Mouse (Mus musculus): ENCODE measurements around the gene Ppfia4. TPM values are rescaled to one million over a fixed set of nuclear protein-coding genes. Genes with fewer than 3 reads are reported as not detected.

Gene Ppfia4
- polyA plus RNA-seq, 2 experiments from 2014 or later, result 0.20 TPM; not detected in 1

GRCm38 (mm10) chr1:134336958-134337710 is 4.4 kb upstream of the Ppfia4 start:
- no peak for ATAC-seq

DNA sequence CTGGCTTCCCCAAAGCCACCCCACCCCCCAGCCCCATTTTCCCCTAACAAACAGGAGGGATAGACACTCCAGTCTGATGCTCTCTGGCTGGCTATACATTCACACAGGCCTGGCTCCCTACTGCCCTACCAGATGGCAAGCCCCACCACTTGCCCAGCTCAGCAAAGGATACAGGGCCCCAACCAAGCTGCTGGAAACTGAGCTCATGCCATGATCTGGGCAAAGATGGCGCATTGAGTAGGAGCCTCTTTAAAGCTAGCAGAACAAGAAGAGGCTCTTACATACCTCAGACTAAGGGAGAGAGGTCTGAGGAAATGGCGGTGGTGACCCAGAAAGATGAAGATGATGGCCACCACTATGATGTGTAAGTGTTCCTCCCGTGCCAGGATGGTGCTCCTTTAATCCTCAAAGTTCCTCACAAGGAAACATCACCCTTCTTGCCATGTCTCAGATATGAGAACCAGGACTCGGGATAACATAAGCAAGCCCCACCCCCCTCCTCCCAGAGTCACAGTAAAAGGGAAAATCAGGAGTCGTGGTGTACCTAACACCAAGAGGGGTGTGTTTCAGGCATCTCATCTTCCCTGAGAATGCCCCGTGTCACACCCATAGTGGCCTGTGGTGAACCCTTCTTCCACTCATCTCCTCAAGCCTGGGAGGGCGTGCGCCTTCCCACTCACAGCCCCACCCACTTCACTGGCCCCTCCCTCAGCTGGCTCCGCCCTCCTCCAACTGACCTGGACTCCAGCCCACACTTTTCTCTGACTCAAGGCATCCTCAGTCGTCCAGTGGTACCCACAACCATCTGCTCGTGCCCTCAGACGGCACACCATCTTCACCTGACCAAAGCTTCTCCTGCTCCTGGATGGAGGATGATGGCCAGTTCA is 3.4 kb upstream of the Ppfia4 start:
- ATAC-seq, result no peak

DNA sequence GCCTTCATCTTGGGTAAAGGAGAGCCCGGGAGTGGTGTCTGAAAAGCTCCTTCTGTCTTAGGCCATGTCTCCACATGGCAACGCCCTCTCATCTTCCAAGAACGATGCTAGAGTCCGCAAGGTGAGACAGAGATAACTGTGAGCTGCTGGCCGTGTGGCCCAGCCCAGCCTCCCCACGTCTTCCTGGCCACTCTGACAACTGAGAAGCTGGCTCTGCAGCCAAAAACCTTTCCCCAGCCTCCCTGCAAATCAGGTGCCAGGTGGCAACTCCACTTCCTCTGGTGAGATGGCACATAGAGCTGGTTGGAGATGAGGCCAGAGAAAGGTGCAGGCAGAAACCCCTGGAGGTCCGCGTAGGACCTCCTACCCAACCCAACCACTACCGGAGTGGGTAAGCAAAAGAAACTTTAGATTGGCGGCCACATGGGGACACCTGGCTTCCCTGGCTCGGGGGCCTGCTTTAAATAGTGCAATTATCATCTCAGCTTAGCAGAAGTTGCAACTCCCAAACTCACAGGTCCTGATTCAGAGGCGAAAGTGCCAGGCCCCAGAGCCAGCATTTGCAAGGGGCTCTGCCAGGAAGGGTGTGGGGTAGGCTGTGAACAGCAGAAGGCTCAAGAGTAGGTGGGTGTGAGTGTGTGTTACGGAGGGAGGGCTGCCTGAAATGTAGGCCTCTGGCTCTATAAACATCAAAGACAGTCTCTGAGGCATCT is 2.6 kb upstream of the Ppfia4 start:
- no peak for ATAC-seq

DNA sequence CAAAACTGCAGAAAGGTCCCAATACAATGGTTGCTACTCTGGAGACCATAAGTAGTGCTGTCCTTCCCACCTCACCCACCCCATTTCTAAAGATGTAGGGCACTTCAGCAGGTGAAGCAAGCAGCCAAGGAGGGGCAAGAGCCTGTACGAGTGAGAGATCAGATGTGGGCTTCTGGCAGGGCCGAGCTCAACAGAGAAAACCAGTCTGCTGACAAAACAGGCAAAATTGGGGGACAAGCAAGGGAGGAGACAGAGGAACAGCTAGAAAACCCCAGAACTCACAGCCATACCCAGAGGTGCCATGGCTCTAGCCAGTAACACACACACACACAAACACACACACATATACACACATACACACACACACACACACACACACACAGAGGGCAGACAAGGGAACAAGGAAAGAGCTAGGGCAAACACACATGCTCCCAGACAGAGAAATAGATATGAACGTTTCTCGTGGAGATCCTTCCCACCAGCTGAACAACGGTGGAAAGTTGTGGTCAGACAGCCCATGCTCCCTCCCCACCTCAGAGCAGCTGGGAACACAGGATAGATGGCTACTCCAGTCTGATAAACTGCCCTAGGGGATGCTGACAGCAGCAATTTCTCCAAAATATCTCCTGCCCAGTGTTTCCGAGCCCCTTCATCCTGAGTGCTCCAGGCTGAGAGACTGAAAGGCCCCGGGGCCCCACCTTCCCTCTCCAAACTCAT is 1.5 kb upstream of the Ppfia4 start:
- ATAC-seq, result no peak

- no peak for ATAC-seq
These were observed 813 bp upstream of the Ppfia4 start for GRCm38 (mm10) chr1:134333371-134334110.

GRCm38 (mm10) chr1:134331879-134332635 is 671 bp downstream of the Ppfia4 start:
- no peak for ATAC-seq

GRCm38 (mm10) chr1:134326841-134327346 is 5.8 kb downstream of the Ppfia4 start:
- no peak for ATAC-seq

DNA sequence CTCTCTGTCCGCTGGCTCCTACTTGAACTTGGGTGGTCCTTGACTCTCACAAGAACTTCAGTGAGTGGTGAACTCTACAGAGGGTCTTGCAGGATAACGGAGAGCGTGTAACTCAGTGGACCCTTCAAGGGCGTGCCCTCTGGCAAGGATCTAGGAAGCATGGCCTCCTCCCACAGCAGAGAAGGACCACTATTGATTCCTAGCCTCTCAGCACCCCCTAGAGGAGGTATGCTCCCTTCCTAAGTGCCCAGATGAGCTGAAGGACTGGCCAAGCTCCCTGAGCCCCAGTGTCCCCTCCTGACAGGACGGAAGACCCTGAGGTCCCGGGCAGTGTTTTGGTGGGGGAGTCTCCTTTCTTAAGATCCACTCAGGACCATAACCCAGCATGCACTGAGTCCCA is 10.1 kb downstream of the Ppfia4 start:
- no peak for ATAC-seq

GRCm38 (mm10) chr1:134320691-134321301 is 11.9 kb downstream of the Ppfia4 start:
- ATAC-seq, result no peak

DNA sequence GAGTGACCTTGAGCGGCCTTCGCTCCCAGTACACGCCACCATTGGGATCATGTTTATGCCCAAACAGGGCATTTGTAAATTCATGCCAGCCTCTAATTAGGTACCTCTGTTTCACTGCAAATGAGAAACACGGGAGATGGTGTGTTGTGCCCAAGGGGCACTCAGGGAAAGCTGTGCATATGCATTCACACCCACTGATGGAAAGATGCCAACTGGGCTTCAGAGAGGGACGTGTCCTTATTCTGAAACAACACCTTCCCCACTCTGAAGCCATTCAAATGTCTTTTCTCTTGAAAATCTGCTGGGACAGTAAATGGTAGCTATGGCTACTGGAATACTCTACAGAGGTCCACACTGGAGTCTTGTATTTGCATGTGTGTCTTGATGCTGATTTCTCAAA is 14.5 kb downstream of the Ppfia4 start:
- no peak for ATAC-seq

GRCm38 (mm10) chr1:134316361-134316760 is 16.4 kb downstream of the Ppfia4 start:
- no peak for ATAC-seq

- no peak for ATAC-seq
These were observed 17.5 kb downstream of the Ppfia4 start for GRCm38 (mm10) chr1:134315181-134315580.

GRCm38 (mm10) chr1:134311760-134312159 is 21.0 kb downstream of the Ppfia4 start:
- no peak for ATAC-seq

DNA sequence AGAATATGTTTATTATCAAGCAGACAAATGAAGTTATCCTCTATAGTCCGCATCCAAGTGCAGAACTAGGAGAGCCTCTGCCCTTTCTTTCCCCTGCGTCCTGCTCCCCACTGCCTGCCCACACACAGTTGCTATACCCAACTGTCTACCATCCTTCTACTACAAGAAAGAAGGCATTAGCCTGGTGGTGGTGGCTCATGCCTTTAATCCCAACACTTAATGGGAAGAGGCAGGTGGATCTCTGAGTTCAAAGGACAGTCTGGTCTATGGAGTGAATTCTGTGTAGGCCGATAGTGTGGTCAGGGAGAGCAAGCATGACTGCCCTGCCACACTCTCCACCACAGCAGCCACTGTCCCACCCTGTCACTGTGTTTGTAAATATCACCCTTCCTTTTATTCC is 22.0 kb downstream of the Ppfia4 start:
- ATAC-seq, result no peak

- no peak for ATAC-seq
These were observed 22.4 kb downstream of the Ppfia4 start for GRCm38 (mm10) chr1:134310291-134310690.

DNA sequence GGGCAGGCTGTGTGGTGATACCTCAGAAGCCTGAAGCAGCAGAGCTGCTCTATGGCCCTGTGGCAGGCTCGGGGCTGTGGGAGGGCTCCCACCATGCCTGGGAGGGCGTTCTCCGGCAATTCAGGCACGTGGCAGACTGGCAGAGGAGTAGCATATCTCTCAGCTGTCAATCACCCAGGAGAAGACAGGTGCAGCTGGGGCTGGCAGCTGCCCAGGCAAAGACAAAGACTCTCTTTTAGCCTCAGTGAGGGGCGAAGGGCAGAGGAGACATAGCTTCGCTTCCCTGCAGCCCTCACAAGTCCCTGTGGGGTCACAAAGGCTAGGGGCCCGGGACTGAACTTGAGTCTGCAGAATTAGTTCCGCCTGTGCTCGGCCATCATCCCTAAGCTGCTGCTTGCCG is 25.3 kb downstream of the Ppfia4 start:
- no peak for ATAC-seq

GRCm38 (mm10) chr1:134304940-134305339 is 27.8 kb downstream of the Ppfia4 start:
- ATAC-seq, result no peak

GRCm38 (mm10) chr1:134302568-134303238 is 30.0 kb downstream of the Ppfia4 start:
- no peak for ATAC-seq

GRCm38 (mm10) chr1:134298636-134299411 is 33.9 kb downstream of the Ppfia4 start:
- no peak for ATAC-seq

All from CD4-positive, CD25-positive, alpha-beta regulatory T cell, adult 4 months (primary cell).